In genomic region chr9:120395188-120395587, GRCm38 (mm10) we compare ENCODE assay signal across 20 mouse cellular contexts.
DNase-seq lines count a peak whose midpoint lies in the region; ATAC-seq and TF ChIP-seq lines count a peak whose summit lies in the region.
"Had no signal": no experiment of that assay in that cellular context is flagged by ENCODE, and none has a peak within 500 bp of the region (broad histone marks: within the 10 kb centered on the region; RNA-seq: fewer than 3 reads in every experiment).

No protein-coding gene starts in this region.

- no peaks in the 10 kb centered on the region for H3K9me3 ChIP-seq in midbrain, embryonic 14.5 days (ENCODE audit: control insufficient read depth, low read length)
- H3K9me3 ChIP-seq in midbrain, postnatal 0 days (ENCODE audit: low read length): no peaks in the 10 kb centered on the region
- H3K9me3 ChIP-seq: embryonic facial prominence, embryonic 10.5 days; embryonic facial prominence, embryonic 12.5 days; forebrain, embryonic 13.5 days; forebrain, embryonic 15.5 days had no signal

- ATAC-seq in midbrain, embryonic 14.5 days (ENCODE audit: low FRiP score, low TSS enrichment): no peak
- ATAC-seq in midbrain, postnatal 0 days (ENCODE audit: low FRiP score): no peak
- ATAC-seq: forebrain, embryonic 13.5 days; forebrain, embryonic 15.5 days had no signal

- no peaks in the 10 kb centered on the region for H3K27me3 ChIP-seq in midbrain, embryonic 14.5 days (ENCODE audit: control insufficient read depth, insufficient read depth, low read length)
- no peaks in the 10 kb centered on the region for H3K27me3 ChIP-seq in midbrain, postnatal 0 days (ENCODE audit: insufficient read depth, low read length)
- H3K27me3 ChIP-seq: forebrain, embryonic 13.5 days; forebrain, embryonic 15.5 days had no signal

- TF ChIP-seq CTCF in layer of hippocampus, adult 2 months (conservative IDR thresholded peaks at IDR 0.05): no peak
- TF ChIP-seq CTCF in midbrain, postnatal 0 days (IDR thresholded peaks at IDR 0.05): no peak

- DNase-seq in layer of hippocampus, adult 2 months (ENCODE audit: low spot score in 2 of 2): no peak
- DNase-seq in layer of hippocampus, adult 8-10 months (ENCODE audit: low spot score in 2 of 2): no peak
- DNase-seq in midbrain, embryonic 14.5 days: peak; percentile 12
- DNase-seq in midbrain, postnatal 0 days (ENCODE audit: low spot score): no peak
- peak; percentile 25 for DNase-seq in retina, postnatal 1 day
- no peak for DNase-seq in retina, embryonic 14.5 days (ENCODE audit: low spot score)
- DNase-seq in brain, adult 2 months (ENCODE audit: low read depth, low spot score): peak; percentile 68
- DNase-seq in liver: no peak
- DNase-seq: adrenal gland, adult 2 months; adrenal gland, postnatal 10 days; adrenal gland, postnatal 25 days; cerebellum, adult 11-12 months; cerebellum, adult 2 months; cerebellum, adult 9-10 months; cerebellum, postnatal 10 days; cerebellum, postnatal 25 days had no signal

- no peak overlapping the region for H3K4me2 ChIP-seq in midbrain, embryonic 14.5 days (ENCODE audit: low read length)
- no peak overlapping the region for H3K4me2 ChIP-seq in midbrain, postnatal 0 days (ENCODE audit: low read depth, low read length, poor library complexity, severe bottlenecking)
- H3K4me2 ChIP-seq: embryonic facial prominence, embryonic 12.5 days; forebrain, embryonic 13.5 days; forebrain, embryonic 15.5 days had no signal

- H3K27ac ChIP-seq in layer of hippocampus, adult 2 months: peak overlapping the region; percentile 67
- no peak overlapping the region for H3K27ac ChIP-seq in midbrain, embryonic 14.5 days (replicated peaks; ENCODE audit: low read depth, low read length)
- no peak overlapping the region for H3K27ac ChIP-seq in midbrain, postnatal 0 days (ENCODE audit: low read depth, low read length)
- H3K27ac ChIP-seq: embryonic facial prominence, embryonic 10.5 days; embryonic facial prominence, embryonic 12.5 days; forebrain, embryonic 13.5 days; forebrain, embryonic 15.5 days had no signal

- H3K4me1 ChIP-seq in midbrain, embryonic 14.5 days (ENCODE audit: control insufficient read depth, insufficient read depth, low read length): no peaks in the 10 kb centered on the region
- H3K4me1 ChIP-seq in midbrain, postnatal 0 days (ENCODE audit: insufficient read depth, low read length): no peaks in the 10 kb centered on the region
- H3K4me1 ChIP-seq: embryonic facial prominence, embryonic 10.5 days; embryonic facial prominence, embryonic 12.5 days; forebrain, embryonic 13.5 days had no signal

- H3K4me3 ChIP-seq in layer of hippocampus, adult 2 months: no peak overlapping the region
- no peak overlapping the region for H3K4me3 ChIP-seq in midbrain, embryonic 14.5 days (replicated peaks; ENCODE audit: low read depth, low read length)
- no peak overlapping the region for H3K4me3 ChIP-seq in midbrain, postnatal 0 days (ENCODE audit: low read depth, low read length)
- H3K4me3 ChIP-seq: embryonic facial prominence, embryonic 10.5 days; embryonic facial prominence, embryonic 12.5 days; forebrain, embryonic 13.5 days; forebrain, embryonic 15.5 days had no signal

- 39% methylated on average over 9 of the region's 9 CpGs for WGBS in midbrain, embryonic 14.5 days
- 33% methylated on average over 9 of the region's 9 CpGs for WGBS in midbrain, postnatal 0 days

- H3K9ac ChIP-seq in midbrain, embryonic 14.5 days (replicated peaks; ENCODE audit: low read length): no peak overlapping the region
- H3K9ac ChIP-seq in midbrain, postnatal 0 days (replicated peaks; ENCODE audit: low read length, poor library complexity, severe bottlenecking): no peak overlapping the region
- H3K9ac ChIP-seq: embryonic facial prominence, embryonic 12.5 days; forebrain, embryonic 13.5 days; forebrain, embryonic 15.5 days had no signal

- no peaks in the 10 kb centered on the region for H3K36me3 ChIP-seq in midbrain, embryonic 14.5 days (ENCODE audit: control insufficient read depth, insufficient read depth, low read length)
- no peaks in the 10 kb centered on the region for H3K36me3 ChIP-seq in midbrain, postnatal 0 days (ENCODE audit: insufficient read depth, low read length)
- H3K36me3 ChIP-seq: embryonic facial prominence, embryonic 10.5 days; embryonic facial prominence, embryonic 12.5 days; forebrain, embryonic 15.5 days had no signal

Comparison
In these comparisons a context has a peak if more than half of its experiments do, and no peak if none do; other contexts are left out.
1. DNase-seq: peak in midbrain, embryonic 14.5 days (single experiment), retina, postnatal 1 day (single experiment) and brain, adult 2 months (single experiment); none in layer of hippocampus, adult 2 months (0 of 2), layer of hippocampus, adult 8-10 months (0 of 2), midbrain, postnatal 0 days (single experiment), retina, embryonic 14.5 days (single experiment) and liver (single experiment).